Mouse (Mus musculus) liver, embryonic 12.5 days (tissue): ENCODE results near the gene E130308A19Rik. TPM values are rescaled to one million over a fixed set of nuclear protein-coding genes. Genes with fewer than 3 reads are reported as not detected.

Source experiments
- ATAC-seq: fragments of 200-750 bp; cut with Nextera tagmentation; 2 replicates; pipeline ENCODE4 v1.8.0; 2017; ENCODE audit warnings: moderate number of reproducible peaks, mild to moderate bottlenecking, moderate library complexity
- H3K27ac ChIP-seq: fragments of 300-500 bp; sonication (generic); 2 replicates; pipeline ENCODE4 v1.5.1; 2016; ENCODE audit warnings: mild to moderate bottlenecking
- H3K27me3 ChIP-seq: fragments of 300-500 bp; sonication (generic); replicated peaks from 2 replicates; pipeline ENCODE4 v1.6.1; 2016; ENCODE audit warnings: mild to moderate bottlenecking, moderate library complexity
- H3K36me3 ChIP-seq: fragments of 300-500 bp; sonication (generic); 2 replicates; pipeline ENCODE4 v1.6.1; 2016; ENCODE audit warnings: mild to moderate bottlenecking, moderate library complexity
- H3K4me1 ChIP-seq: fragments of 300-500 bp; sonication (generic); 2 replicates; pipeline ENCODE4 v1.6.1; 2016
- H3K4me2 ChIP-seq: fragments of 300-500 bp; sonication (generic); 2 replicates; pipeline ENCODE4 v1.6.1; 2016; ENCODE audit warnings: mild to moderate bottlenecking, moderate library complexity
- H3K4me3 ChIP-seq: fragments of 300-500 bp; sonication (generic); 2 replicates; pipeline ENCODE4 v1.5.1; 2016; ENCODE audit warnings: mild to moderate bottlenecking, moderate library complexity
- H3K9ac ChIP-seq: fragments of 300-500 bp; sonication (generic); 2 replicates; pipeline ENCODE4 v1.6.1; 2016; ENCODE audit warnings: mild to moderate bottlenecking, moderate library complexity
- H3K9me3 ChIP-seq: fragments of 300-500 bp; sonication (generic); replicated peaks from 2 replicates; pipeline ENCODE4 v1.6.1; 2016; ENCODE audit warnings: mild to moderate bottlenecking, moderate library complexity
- WGBS: fragments of 180-500 bp; shearing (Covaris S2); methylation state at CpG from one replicate; pipeline ENCODE4 v1.1.7; 2016; ENCODE audit not compliant: insufficient replicate concordance; 5-methylcytosine and 5-hydroxymethylcytosine counted together
- polyA plus RNA-seq: library from polyadenylated mRNA; unstranded; fragments of >200 nt; fragmentation: Nextera tagmentation; extraction: Ambion mirVana; gene quantifications from 2 replicates; pipeline ENCODE4 v1.2.1, GENCODE M21; 2016

E130308A19Rik gene
- polyA plus RNA-seq, 1 experiment from 2014 or later: 14.8 TPM

- 80% methylated on average over 3 of the region's 3 CpGs for WGBS
- Histone ChIP-seq H3K9ac (no peak overlapping the region), H3K27me3 (no peaks in the 10 kb centered on the region), H3K9me3 (no peaks in the 10 kb centered on the region), H3K4me2 (no peak overlapping the region), H3K4me1 (no peaks in the 10 kb centered on the region; the same call in 1 of the 2 replicates), H3K27ac (no peak overlapping the region), H3K4me3 (no peak overlapping the region), H3K36me3 (0 out of 2 replicates have a peak, but pooled peaks cover 1% of the 10 kb centered on the region)
- no peak for ATAC-seq
Observed at GRCm38 (mm10) chr4:59696846-59697245, 70.8 kb downstream of the E130308A19Rik start.

- Histone ChIP-seq H3K27me3 (no peaks in the 10 kb centered on the region), H3K36me3 (no peaks in the 10 kb centered on the region), H3K9ac (no peak overlapping the region), H3K4me2 (no peak overlapping the region), H3K4me1 (no peaks in the 10 kb centered on the region), H3K4me3 (no peak overlapping the region), H3K27ac (no peak overlapping the region), H3K9me3 (no peaks in the 10 kb centered on the region)
- no peak for ATAC-seq
- 70% methylated on average over 3 of the region's 3 CpGs for WGBS
Observed at GRCm38 (mm10) chr4:59697869-59698268, 71.9 kb downstream of the E130308A19Rik start.

- H3K9ac ChIP-seq: no peak overlapping the region
- no peak for ATAC-seq
- no peak overlapping the region for H3K4me2 ChIP-seq
- no peaks in the 10 kb centered on the region for H3K36me3 ChIP-seq
- no peaks in the 10 kb centered on the region for H3K9me3 ChIP-seq
- H3K4me1 ChIP-seq: 0 out of 2 replicates have a peak, but pooled peaks cover 3% of the 10 kb centered on the region
- H3K4me3 ChIP-seq: no peak overlapping the region
- WGBS: 87% methylated on average over 4 of the region's 4 CpGs
- H3K27me3 ChIP-seq: no peaks in the 10 kb centered on the region
- no peak overlapping the region for H3K27ac ChIP-seq
Observed at GRCm38 (mm10) chr4:59699014-59699792, 73.2 kb downstream of the E130308A19Rik start.

GRCm38 (mm10) chr4:59709321-59709720, 83.3 kb downstream of the E130308A19Rik start:
- H3K9me3 ChIP-seq: no peaks in the 10 kb centered on the region
- H3K9ac ChIP-seq: no peak overlapping the region
- peaks cover 21% of the 10 kb centered on the region for H3K4me1 ChIP-seq
- no peak overlapping the region for H3K4me3 ChIP-seq
- ATAC-seq: 0 out of 2 replicates have a peak, but pooled peaks have one; percentile 47
- H3K27me3 ChIP-seq: no peaks in the 10 kb centered on the region
- no peak overlapping the region for H3K27ac ChIP-seq
- WGBS: 75% methylated on average over 5 of the region's 5 CpGs
- 0 out of 2 replicates have a peak, but pooled peaks cover 5% of the 10 kb centered on the region for H3K36me3 ChIP-seq
- no peak overlapping the region for H3K4me2 ChIP-seq

GRCm38 (mm10) chr4:59710736-59711389, 84.9 kb downstream of the E130308A19Rik start:
- Histone ChIP-seq H3K4me1 (peaks cover 29% of the 10 kb centered on the region), H3K36me3 (0 out of 2 replicates have a peak, but pooled peaks cover 5% of the 10 kb centered on the region), H3K27ac (no peak overlapping the region), H3K9me3 (no peaks in the 10 kb centered on the region), H3K4me2 (no peak overlapping the region), H3K27me3 (no peaks in the 10 kb centered on the region), H3K9ac (no peak overlapping the region), H3K4me3 (no peak overlapping the region)
- ATAC-seq: no peak
- WGBS: 83% methylated on average over 8 of the region's 8 CpGs

GRCm38 (mm10) chr4:59712451-59712850, 86.4 kb downstream of the E130308A19Rik start:
- Histone ChIP-seq H3K27ac (no peak overlapping the region), H3K4me3 (no peak overlapping the region), H3K36me3 (0 out of 2 replicates have a peak, but pooled peaks cover 5% of the 10 kb centered on the region), H3K27me3 (no peaks in the 10 kb centered on the region), H3K4me1 (peaks cover 19% of the 10 kb centered on the region), H3K9me3 (no peaks in the 10 kb centered on the region), H3K4me2 (no peak overlapping the region), H3K9ac (no peak overlapping the region)
- ATAC-seq: no peak
- WGBS: 65% methylated on average over 6 of the region's 6 CpGs

GRCm38 (mm10) chr4:59712955-59713354, 86.9 kb downstream of the E130308A19Rik start:
- 71% methylated on average over 2 of the region's 2 CpGs for WGBS
- no peak overlapping the region for H3K4me2 ChIP-seq
- no peak overlapping the region for H3K27ac ChIP-seq
- H3K27me3 ChIP-seq: no peaks in the 10 kb centered on the region
- 0 out of 2 replicates have a peak, but pooled peaks cover 5% of the 10 kb centered on the region for H3K36me3 ChIP-seq
- ATAC-seq: no peak
- H3K9ac ChIP-seq: no peak overlapping the region
- H3K9me3 ChIP-seq: no peaks in the 10 kb centered on the region
- H3K4me3 ChIP-seq: no peak overlapping the region
- H3K4me1 ChIP-seq: peaks cover 19% of the 10 kb centered on the region

- Histone ChIP-seq H3K4me3 (no peak overlapping the region), H3K4me2 (no peak overlapping the region), H3K36me3 (0 out of 2 replicates have a peak, but pooled peaks cover under 1% of the 10 kb centered on the region), H3K27ac (no peak overlapping the region; the same call in 1 of the 2 replicates), H3K9me3 (no peaks in the 10 kb centered on the region), H3K27me3 (no peaks in the 10 kb centered on the region), H3K9ac (no peak overlapping the region), H3K4me1 (peaks cover 29% of the 10 kb centered on the region)
- ATAC-seq: peak; percentile 82
- WGBS: 55% methylated on average over 6 of the region's 6 CpGs
Observed at GRCm38 (mm10) chr4:59714472-59714871, 88.5 kb downstream of the E130308A19Rik start.

- Histone ChIP-seq H3K4me1 (peaks cover 29% of the 10 kb centered on the region), H3K4me2 (no peak overlapping the region), H3K27ac (no peak overlapping the region; the same call in 1 of the 2 replicates), H3K9me3 (no peaks in the 10 kb centered on the region), H3K4me3 (no peak overlapping the region), H3K27me3 (no peaks in the 10 kb centered on the region), H3K9ac (no peak overlapping the region), H3K36me3 (peaks cover 5% of the 10 kb centered on the region)
- WGBS: 75% methylated on average over 7 of the region's 7 CpGs
- ATAC-seq: no peak
Observed at GRCm38 (mm10) chr4:59714926-59715325, 88.9 kb downstream of the E130308A19Rik start.

GRCm38 (mm10) chr4:59715531-59715930, 89.5 kb downstream of the E130308A19Rik start:
- Histone ChIP-seq H3K4me1 (peaks cover 29% of the 10 kb centered on the region), H3K27ac (no peak overlapping the region), H3K27me3 (no peaks in the 10 kb centered on the region), H3K9ac (no peak overlapping the region), H3K4me2 (no peak overlapping the region), H3K4me3 (no peak overlapping the region), H3K36me3 (peaks cover 11% of the 10 kb centered on the region), H3K9me3 (no peaks in the 10 kb centered on the region)
- 90% methylated on average over 3 of the region's 3 CpGs for WGBS
- ATAC-seq: no peak

- Histone ChIP-seq H3K27ac (no peak overlapping the region), H3K4me2 (no peak overlapping the region), H3K4me1 (peaks cover 27% of the 10 kb centered on the region), H3K9ac (no peak overlapping the region), H3K36me3 (peaks cover 14% of the 10 kb centered on the region), H3K27me3 (no peaks in the 10 kb centered on the region), H3K4me3 (no peak overlapping the region), H3K9me3 (no peaks in the 10 kb centered on the region)
- ATAC-seq: no peak
- 97% methylated on average over 4 of the region's 4 CpGs for WGBS
Observed at GRCm38 (mm10) chr4:59717349-59717748, 91.3 kb downstream of the E130308A19Rik start.

GRCm38 (mm10) chr4:59718542-59718941, 92.5 kb downstream of the E130308A19Rik start:
- Histone ChIP-seq H3K4me2 (no peak overlapping the region), H3K9ac (no peak overlapping the region), H3K27ac (no peak overlapping the region), H3K9me3 (no peaks in the 10 kb centered on the region), H3K27me3 (no peaks in the 10 kb centered on the region), H3K36me3 (peaks cover 14% of the 10 kb centered on the region), H3K4me1 (peaks cover 22% of the 10 kb centered on the region), H3K4me3 (no peak overlapping the region)
- WGBS: 59% methylated on average over 8 of the region's 8 CpGs
- no peak for ATAC-seq
